Mouse (Mus musculus): ENCODE data around the gene Nccrp1. TPM values are rescaled to one million over a fixed set of nuclear protein-coding genes. Genes with fewer than 3 reads are reported as not detected.

Nccrp1 gene
- polyA plus RNA-seq (2012; fragmentation: generic; extraction: Trizol) = not detected

GRCm38 (mm10) chr7:28547154-28547553, at the start of gene Nccrp1:
TSS of gene Nccrp1 (minus strand) at chr7:28547254.

DNA sequence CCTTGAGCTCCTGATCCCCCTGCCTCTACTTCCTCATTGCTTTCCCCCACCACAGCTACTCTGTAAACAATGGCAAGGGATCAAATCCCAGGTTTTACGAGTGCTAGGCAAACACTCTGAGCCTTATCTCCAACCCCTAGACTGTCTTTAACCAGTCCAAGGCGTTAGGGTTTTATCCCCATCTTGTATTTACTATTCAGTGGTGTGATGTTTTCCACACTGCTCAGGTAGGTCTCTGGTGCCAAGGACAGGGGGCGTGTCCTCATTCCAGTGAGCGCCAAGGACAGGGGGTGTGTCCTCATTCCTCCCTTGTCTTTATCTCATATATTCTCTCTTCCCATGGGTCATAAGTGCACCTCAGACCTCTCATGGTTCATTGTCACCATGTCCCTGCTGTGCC, 6.5 kb downstream of the Nccrp1 start, which contains the start of gene Sycn:
Gene Sycn, plus strand, starts transcription at position 360 of the 400 bp plus-strand sequence.

GRCm38 (mm10) chr7:28522536-28522935, 24.5 kb downstream of the Nccrp1 start, which contains the start of gene Ifnl3:
TSS of gene Ifnl3 (plus strand) at chr7:28522836.

DNA sequence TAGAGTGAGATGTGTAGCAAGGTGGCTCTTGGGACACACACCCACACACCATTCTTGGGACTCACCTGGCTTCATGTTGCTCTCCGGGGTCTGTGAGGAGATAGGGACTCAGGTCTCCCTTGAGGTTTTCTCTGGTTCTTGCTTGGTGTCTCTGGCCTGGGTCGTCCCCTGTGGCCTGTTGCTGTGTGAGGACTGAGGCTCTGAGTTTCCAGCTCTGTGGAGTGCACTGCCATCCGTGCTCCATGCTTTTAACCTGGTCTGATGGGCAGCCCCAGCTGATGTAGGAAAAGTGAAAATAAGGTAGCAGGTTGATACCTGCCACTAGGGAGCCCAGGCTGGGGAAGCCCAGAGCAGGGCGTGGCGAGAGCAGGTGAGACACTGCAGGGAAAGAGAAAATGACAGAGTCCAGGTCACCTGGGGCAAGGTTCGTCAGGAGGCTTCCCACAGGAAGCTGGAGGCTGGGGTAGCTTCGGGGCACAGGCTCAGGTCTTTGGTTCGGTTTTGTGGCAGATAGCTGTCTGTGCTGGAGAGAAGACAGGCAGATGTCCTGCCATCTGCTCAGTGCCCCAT, 36.6 kb downstream of the Nccrp1 start, which contains the start of gene Ifnl2:
Gene Ifnl2, minus strand, starts transcription at position 51 of the 570 bp plus-strand sequence.

Other genes starting within 250 kb of the Nccrp1 start
- under 1 TPM in 1 of 2 experiments, not detected in 1; 0.02 TPM for gene Dll3, start 245.0 kb downstream of the Nccrp1 start, polyA plus RNA-seq (2012; fragmentation: generic; extraction: Trizol)
- gene Timm50, start 235.2 kb downstream of the Nccrp1 start, polyA plus RNA-seq (2012; fragmentation: generic; extraction: Trizol) = 100 to 1,000 TPM in 1 of 2 experiments, 10 to 100 TPM in 1; 52.9 to 176 TPM
- 100 to 1,000 TPM in 1 of 2 experiments, 10 to 100 TPM in 1; 59.3 to 103 TPM for gene Supt5, start 208.5 kb downstream of the Nccrp1 start, polyA plus RNA-seq (2012; fragmentation: generic; extraction: Trizol)
- gene Rps16, start 196.6 kb downstream of the Nccrp1 start, polyA plus RNA-seq (2012; fragmentation: generic; extraction: Trizol) = over 10,000 TPM in 1 of 2 experiments, 1,000 to 10,000 TPM in 1; 5,175 to 11,723 TPM
- gene Plekhg2, start 174.7 kb downstream of the Nccrp1 start, polyA plus RNA-seq (2012; fragmentation: generic; extraction: Trizol) = 10 to 100 TPM in 1 of 2 experiments, 1 to 10 TPM in 1; 7.3 to 36.1 TPM
- 10 to 100 TPM in 1 of 2 experiments, 1 to 10 TPM in 1; 3.3 to 11.2 TPM for gene Zfp36, start 167.0 kb downstream of the Nccrp1 start, polyA plus RNA-seq (2012; fragmentation: generic; extraction: Trizol)
- gene Med29, start 154.5 kb downstream of the Nccrp1 start, polyA plus RNA-seq (2012; fragmentation: generic; extraction: Trizol) = 10 to 100 TPM; 42.7 to 61.9 TPM
- 10 to 100 TPM; 14.8 to 40.0 TPM for gene Paf1, start 154.3 kb downstream of the Nccrp1 start, polyA plus RNA-seq (2012; fragmentation: generic; extraction: Trizol)
- gene Gmfg, start 109.8 kb downstream of the Nccrp1 start, polyA plus RNA-seq (2012; fragmentation: generic; extraction: Trizol) = under 1 TPM; 0.14 to 0.22 TPM
- gene Lrfn1, start 95.3 kb downstream of the Nccrp1 start, polyA plus RNA-seq (2012; fragmentation: generic; extraction: Trizol) = under 1 TPM; 0.01 to 0.11 TPM
- gene Ifnl2, start 36.8 kb downstream of the Nccrp1 start, polyA plus RNA-seq (2012; fragmentation: generic; extraction: Trizol) = not detected
- gene Ifnl3, start 24.4 kb downstream of the Nccrp1 start, polyA plus RNA-seq (2012; fragmentation: generic; extraction: Trizol) = not detected
- not detected for gene Sycn, start 6.4 kb downstream of the Nccrp1 start, polyA plus RNA-seq (2012; fragmentation: generic; extraction: Trizol)
- 10 to 100 TPM; 14.8 to 48.1 TPM for gene Samd4b, start 50.9 kb upstream of the Nccrp1 start, polyA plus RNA-seq (2012; fragmentation: generic; extraction: Trizol)
- gene Pak4, start 50.9 kb upstream of the Nccrp1 start, polyA plus RNA-seq (2012; fragmentation: generic; extraction: Trizol) = 10 to 100 TPM; 15.0 to 33.1 TPM
- gene Acp7, start 84.1 kb upstream of the Nccrp1 start, polyA plus RNA-seq (2012; fragmentation: generic; extraction: Trizol) = not detected
- not detected for gene Fbxo27, start 145.6 kb upstream of the Nccrp1 start, polyA plus RNA-seq (2012; fragmentation: generic; extraction: Trizol)
- gene Fbxo17, start 169.6 kb upstream of the Nccrp1 start, polyA plus RNA-seq (2012; fragmentation: generic; extraction: Trizol) = 1 to 10 TPM in 1 of 2 experiments, under 1 TPM in 1; 0.95 to 6.2 TPM
- gene Mrps12, start 194.6 kb upstream of the Nccrp1 start, polyA plus RNA-seq (2012; fragmentation: generic; extraction: Trizol) = 100 to 1,000 TPM; 146 to 201 TPM
- 10 to 100 TPM; 10.5 to 14.6 TPM for gene Sars2, start 194.7 kb upstream of the Nccrp1 start, polyA plus RNA-seq (2012; fragmentation: generic; extraction: Trizol)
- not detected for gene Ccer2, start 208.9 kb upstream of the Nccrp1 start, polyA plus RNA-seq (2012; fragmentation: generic; extraction: Trizol)
- 100 to 1,000 TPM in 1 of 2 experiments, 10 to 100 TPM in 1; 54.4 to 105 TPM for gene Sirt2, start 219.5 kb upstream of the Nccrp1 start, polyA plus RNA-seq (2012; fragmentation: generic; extraction: Trizol)
- gene Nfkbib, start 220.3 kb upstream of the Nccrp1 start, polyA plus RNA-seq (2012; fragmentation: generic; extraction: Trizol) = 10 to 100 TPM; 35.1 to 38.9 TPM
- gene Rinl, start 241.7 kb upstream of the Nccrp1 start, polyA plus RNA-seq (2012; fragmentation: generic; extraction: Trizol) = under 1 TPM; 0.05 to 0.70 TPM

Measured in C3H10T1/2 (cell line).